Mouse (Mus musculus) CD4-positive, CD25-positive, alpha-beta regulatory T cell, adult 4 months (primary cell): ENCODE data around the gene Chga. TPM values are rescaled to one million over a fixed set of nuclear protein-coding genes. Genes with fewer than 3 reads are reported as not detected.
A peak's percentile ranks its signal among the peaks of the same experiment; 100 is the strongest.

Source experiments
- ATAC-seq: one replicate; pipeline ENCODE4 v1.8.0; 2017
- polyA plus RNA-seq, 2 experiments: library from polyadenylated mRNA; unstranded; fragments of 100-300 nt; shearing (Covaris generic); gene quantifications; one replicate each; pipeline ENCODE4 v1.2.1; 2017

Chga gene
- polyA plus RNA-seq, 2 experiments from 2014 or later: not detected

GRCm38 (mm10) chr12:102600345-102600744 is 45.6 kb downstream of the Chga start:
- no peak for ATAC-seq

DNA sequence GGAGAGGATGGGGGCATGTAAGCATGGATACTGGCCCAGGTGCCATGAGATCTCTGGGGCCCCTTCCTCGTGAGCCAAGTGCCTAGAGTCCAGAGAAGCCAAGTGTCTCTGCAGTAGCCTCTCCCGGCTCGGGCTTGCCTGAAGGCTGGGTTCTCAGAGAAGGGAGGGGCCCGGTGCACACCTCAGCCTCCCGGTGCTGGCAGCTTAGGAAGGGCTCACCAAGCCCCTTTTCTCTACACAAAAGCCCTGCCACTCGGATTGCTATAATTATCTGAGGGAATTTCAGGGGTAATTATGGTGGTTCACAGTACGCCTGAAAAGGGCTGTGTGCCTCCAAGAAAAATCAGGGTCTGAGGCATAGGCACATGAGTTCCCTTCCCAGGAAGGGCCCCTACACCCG is 47.1 kb downstream of the Chga start:
- no peak for ATAC-seq

DNA sequence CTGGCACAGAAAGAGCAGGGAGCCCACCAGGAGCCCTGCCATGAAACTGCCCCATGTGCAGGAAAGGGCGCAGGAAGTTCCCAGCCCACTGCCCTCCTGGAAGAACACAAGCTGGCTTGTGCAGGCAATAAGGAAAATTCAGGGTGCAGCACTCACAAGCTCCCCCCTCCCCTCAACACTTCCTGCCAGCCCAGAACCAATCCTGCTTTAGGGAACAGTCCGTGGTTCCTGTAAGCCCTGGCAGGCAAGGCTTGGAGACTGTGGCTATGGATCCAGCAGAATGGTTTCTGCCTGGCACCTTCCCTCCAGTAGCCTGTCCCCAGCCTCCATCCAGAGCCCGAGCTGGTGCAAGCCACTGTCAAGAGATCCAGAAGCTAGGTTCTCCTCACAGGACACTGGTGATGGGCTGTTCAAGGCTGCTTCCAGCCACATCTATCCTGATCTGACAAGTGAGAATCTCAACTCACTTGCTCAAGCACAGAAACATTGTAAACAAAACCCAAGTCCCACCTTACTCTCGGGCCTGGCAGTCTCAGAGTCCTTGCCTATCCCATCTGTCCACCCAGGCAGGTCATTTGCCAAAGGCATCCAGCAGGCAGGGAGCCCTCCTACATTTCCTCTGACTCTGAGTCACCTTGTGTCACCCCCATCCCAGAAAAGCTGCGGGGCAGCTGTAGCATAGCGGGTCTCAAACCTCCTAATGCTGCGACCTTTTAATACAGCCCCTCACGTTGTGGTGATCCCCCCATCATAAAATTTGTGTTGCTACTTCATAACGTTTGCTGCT is 47.7 kb downstream of the Chga start:
- ATAC-seq: no peak

DNA sequence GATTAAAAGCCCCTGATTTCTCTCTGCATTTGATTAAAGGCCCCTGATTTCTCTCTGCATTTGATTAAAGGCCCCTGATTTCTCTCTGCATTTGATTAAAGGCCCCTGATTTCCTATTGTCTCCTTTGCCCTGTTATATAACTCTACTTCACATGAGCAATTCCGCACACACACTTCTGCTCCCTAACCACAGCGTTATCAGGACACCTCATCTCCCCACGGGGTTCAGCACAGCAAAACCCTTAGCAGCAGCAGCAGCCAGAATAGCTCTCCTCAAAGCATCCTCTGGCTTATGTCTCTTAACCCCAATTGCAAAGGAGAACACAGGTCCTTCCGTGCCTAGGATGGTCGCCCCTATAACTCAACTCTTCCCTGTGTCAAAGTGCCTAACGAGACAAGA is 50.8 kb downstream of the Chga start:
- ATAC-seq: peak; percentile 85

- no peak for ATAC-seq
These were observed 52.3 kb downstream of the Chga start for GRCm38 (mm10) chr12:102607066-102607465.

GRCm38 (mm10) chr12:102607808-102608517 is 53.2 kb downstream of the Chga start:
- no peak for ATAC-seq

DNA sequence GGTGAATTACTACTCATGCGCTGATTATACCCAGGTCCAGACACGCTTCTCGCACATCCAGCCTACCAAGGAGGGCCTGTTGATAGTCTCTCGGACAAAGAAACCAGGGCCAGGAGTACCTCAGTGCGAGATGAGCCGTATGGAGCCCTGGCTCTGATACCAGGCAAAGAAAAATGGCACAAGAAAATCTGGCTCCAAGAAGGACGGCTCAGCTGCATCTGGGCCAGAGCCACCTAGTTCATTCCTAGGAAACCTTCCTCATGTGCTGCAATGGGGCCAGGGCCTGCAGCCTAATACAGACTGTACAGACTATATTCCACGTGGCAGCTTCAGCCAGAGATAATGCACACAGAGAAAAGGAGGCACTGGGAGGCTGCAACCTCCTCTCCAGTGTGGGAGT is 56.2 kb downstream of the Chga start:
- no peak for ATAC-seq

GRCm38 (mm10) chr12:102612431-102612830 is 57.7 kb downstream of the Chga start:
- peak; percentile 97 for ATAC-seq

GRCm38 (mm10) chr12:102613411-102613810 is 58.6 kb downstream of the Chga start:
- no peak for ATAC-seq

Other genes starting within 250 kb of the Chga start
- 10 to 100 TPM; 19.0 to 28.0 TPM for gene Lgmn, start 115.2 kb upstream of the Chga start, polyA plus RNA-seq
- gene Golga5, start 85.8 kb upstream of the Chga start, polyA plus RNA-seq: 10 to 100 TPM; 22.8 to 28.8 TPM
- 10 to 100 TPM; 16.3 to 20.8 TPM for gene Itpk1, start 150.0 kb downstream of the Chga start, polyA plus RNA-seq
- gene Moap1, start 188.7 kb downstream of the Chga start, polyA plus RNA-seq: 1 to 10 TPM; 4.6 to 9.5 TPM
- 1 to 10 TPM; 9.7 TPM for gene Tmem251, start 188.8 kb downstream of the Chga start, polyA plus RNA-seq
- gene Gm28051, start 202.8 kb downstream of the Chga start, polyA plus RNA-seq: not detected
- 10 to 100 TPM; 27.3 to 32.2 TPM for gene Gon7, start 202.8 kb downstream of the Chga start, polyA plus RNA-seq
- gene Ubr7, start 203.0 kb downstream of the Chga start, polyA plus RNA-seq: 10 to 100 TPM; 19.5 to 21.7 TPM
- gene Gm20604, start 203.7 kb downstream of the Chga start, polyA plus RNA-seq: 1 to 10 TPM; 6.1 to 9.5 TPM